Mouse (Mus musculus): Measurements from ENCODE around the gene Pitpnm3. TPM values are rescaled to one million over a fixed set of nuclear protein-coding genes. Genes with fewer than 3 reads are reported as not detected.
A peak's percentile ranks its signal among the peaks of the same experiment; 100 is the strongest.

Pitpnm3 gene
- total RNA-seq, 2 experiments from 2014 or later = 1.5 to 1.8 TPM

DNA sequence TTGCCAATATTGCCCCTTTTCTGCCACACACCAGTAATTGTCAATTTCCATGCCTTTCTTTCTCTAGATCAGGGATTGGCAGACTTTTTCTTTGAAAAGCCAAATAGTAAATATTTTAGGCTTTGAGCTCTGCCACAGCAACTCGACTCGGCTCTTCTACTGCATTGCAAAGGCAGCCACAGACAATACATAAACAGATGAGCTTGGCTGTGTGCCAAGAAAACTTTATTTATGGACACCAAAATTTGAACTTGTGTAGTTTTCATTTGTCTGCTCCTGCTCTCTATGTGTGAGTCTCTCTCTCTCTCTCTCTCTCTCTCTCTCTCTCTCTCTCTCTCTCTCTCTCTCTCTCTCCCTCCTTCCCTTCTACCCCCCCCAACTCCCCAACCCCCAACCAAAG lies 80.4 kb downstream of the Pitpnm3 start:
- no peak for DNase-seq
- intact Hi-C loops (cut with DNase I) = no loop called here

DNA sequence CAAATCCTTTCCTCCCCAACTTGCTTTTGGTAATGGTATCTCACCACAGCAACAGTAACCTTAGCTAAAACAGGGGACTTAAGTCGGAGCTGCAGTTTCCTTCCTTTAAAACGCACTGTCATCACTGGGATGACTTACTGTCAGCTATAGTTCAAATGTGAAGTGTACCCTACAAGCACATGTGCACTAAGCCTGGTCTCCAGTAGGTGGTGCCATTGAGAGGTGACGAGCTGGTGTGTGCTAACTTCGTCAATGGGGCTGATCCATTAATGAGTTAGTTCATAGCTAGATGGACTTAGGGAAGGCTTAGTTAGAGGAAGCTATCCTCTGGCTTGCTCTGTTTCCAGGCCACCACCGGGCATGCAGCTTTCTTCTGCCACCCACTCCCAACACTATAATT lies 82.9 kb downstream of the Pitpnm3 start:
- intact Hi-C loops (cut with DNase I) = loop anchor here (1.0 to 5.0 kb wide), 3 partner anchors 80 to 155 kb away; partner anchors contain the start of genes 4933427D14Rik, Gm43951 and Txndc17
- DNase-seq = peak; percentile 72 to 73

DNA sequence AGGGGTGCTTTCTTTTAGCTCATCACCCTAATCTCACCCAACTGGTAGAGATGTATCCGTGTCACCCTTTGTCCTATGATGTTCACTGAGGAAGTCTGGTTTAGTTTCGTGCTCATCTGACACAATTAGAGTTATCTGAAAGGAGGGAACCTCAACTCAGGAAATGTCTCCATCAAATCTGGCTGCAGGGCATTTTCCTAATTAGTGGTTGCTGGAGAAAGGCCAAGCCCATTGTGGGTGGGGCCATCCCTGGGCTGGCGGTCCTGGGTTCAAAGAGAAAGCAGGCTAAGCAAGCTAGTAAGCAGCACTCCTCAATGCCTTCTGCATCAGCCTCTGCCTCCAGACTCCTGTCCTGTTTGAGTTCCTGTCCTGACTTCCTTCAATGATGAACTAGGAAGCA lies 83.4 kb downstream of the Pitpnm3 start:
- DNase-seq = no peak
- intact Hi-C loops (cut with DNase I) = loop anchor here (1.0 to 5.0 kb wide), 3 partner anchors 80 to 155 kb away; partner anchors contain the start of genes 4933427D14Rik, Gm43951 and Txndc17

DNA sequence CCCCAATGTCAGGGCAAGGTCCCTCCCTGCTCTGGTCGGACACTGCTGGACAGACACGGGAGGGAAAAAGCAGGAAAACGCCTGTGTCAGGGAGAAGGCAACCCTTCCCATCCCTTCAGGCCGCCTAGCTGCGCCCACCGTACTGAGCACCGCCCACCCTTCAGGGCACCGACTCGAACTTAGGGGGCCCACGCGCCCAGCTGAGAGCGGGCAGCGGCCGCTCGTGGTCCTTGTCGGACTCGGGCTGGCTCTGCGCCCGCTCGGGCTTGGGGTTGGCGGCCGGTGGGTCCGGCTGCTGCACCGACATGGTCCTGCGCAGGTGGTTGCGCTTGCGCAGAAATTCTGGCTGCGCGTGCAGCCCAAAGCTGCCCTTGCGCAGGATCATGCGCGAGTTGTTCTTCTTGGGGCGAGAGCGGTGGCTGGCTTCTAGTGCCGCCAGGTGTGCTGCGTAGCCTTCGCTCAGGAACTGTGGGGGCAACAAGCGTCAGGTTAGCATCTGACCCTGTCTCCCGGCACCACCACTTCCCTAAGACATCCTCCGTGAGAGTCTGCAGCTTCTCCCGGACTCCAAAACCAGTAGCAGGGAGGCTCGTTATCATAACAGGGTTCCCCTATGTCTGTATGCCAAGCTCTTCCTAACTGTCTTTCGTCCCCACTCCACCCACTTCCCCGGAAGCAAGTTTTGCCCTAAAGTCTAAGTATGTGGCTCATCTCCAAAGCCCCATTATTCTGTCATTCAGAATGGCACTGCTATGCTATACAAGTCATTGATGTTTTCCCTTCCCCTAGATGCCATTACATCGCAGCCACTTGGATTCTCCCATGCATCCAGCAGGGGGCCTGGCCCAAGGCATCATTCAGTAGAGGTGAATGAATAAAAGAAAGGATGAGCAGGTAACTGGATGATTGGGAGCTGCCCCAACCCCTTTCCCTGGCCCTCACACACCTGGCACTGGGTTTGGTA lies 84.4 kb downstream of the Pitpnm3 start:
- intact Hi-C loops (cut with DNase I) = loop anchor here (5.0 kb wide), 2 partner anchors 81 to 156 kb away; partner anchors contain the start of genes 4933427D14Rik, Gm43951 and Txndc17
- DNase-seq = no peak

DNA sequence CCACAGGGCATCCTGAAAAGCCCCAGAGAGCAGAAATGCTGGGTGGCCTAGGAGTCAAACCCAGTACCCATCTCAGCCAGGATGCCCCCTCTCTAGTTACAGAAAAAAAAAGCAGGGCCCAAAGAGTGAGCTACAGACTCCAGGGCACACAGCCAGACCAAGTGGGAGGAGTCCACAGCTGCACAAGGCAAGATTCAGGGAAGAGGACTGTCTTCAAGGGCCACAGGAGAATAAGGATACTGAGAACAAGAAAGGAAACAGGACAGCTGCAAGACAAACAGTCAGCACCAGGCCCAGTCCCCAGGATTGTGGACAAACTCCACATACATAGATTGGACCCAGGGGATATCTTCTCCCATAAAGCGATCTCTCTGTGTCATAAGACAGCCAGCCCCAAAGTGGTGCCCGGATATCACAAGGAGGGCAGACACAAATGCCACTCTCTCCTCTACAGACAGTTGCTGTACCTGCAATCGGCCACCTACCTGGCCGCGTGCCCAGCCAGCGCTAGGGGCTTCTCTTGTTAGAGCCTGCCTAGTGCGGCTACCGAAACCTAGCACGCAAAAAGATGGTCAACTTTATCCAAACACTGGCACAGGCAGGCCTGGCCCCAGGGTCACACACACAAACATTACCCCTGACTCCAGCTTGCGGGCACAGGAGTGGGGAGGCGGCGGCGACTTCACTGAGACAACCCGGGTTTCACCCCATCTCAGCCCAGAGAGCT lies 85.2 kb downstream of the Pitpnm3 start:
- intact Hi-C loops (cut with DNase I) = loop anchor here (5.0 kb wide), 2 partner anchors 82 to 157 kb away; partner anchors contain the start of genes 4933427D14Rik, Gm43951 and Txndc17
- no peak for DNase-seq

DNA sequence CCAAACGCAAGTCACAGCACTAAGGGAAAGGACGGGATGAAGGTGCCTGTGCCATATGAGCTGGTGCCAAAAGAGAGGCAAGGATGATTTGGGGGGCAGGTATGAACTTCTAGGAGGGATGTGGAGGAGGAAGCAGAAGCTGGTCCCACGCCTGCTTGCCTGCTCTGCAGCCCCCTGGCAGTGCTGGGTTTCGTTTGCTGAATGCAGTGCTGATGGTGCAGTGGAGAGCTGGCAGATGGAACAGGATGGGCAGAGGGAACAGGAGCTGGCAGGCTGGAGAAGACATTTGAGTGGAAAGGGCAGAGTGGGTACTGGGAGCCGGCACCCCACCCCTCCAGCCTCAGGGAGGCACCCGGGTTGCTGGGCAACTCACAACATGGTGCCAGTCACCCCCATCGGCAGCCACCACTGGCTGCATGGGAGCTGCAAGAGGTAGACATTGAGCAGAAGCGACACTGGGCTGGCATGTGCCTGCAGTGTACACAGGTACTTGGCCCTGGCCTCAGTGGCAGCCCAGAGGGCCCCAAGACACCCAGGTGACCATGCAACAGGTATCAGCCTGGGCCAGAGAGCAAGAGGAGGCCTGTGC lies 86.3 kb downstream of the Pitpnm3 start:
- intact Hi-C loops (cut with DNase I) = no loop called here
- no peak for DNase-seq

DNA sequence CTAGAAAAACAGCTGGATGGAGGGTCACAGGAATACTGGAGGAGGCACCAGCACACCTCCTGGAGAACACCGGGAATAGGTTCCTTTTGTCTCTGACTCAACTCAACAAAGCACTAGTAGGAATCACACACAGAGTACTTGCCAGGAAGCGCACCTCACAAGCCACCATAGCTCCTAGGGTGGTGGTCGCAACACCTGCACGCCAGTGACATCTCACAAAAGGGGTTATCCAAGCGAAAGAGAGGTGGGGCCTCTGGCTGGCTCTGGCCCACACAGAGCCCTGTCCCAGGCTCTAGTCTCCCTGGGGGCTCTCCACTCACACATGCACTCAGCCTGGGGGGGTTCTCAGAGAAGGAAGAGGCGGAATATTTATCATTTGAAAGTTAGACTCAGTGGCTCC lies 86.8 kb downstream of the Pitpnm3 start:
- no peak for DNase-seq
- intact Hi-C loops (cut with DNase I) = no loop called here

DNA sequence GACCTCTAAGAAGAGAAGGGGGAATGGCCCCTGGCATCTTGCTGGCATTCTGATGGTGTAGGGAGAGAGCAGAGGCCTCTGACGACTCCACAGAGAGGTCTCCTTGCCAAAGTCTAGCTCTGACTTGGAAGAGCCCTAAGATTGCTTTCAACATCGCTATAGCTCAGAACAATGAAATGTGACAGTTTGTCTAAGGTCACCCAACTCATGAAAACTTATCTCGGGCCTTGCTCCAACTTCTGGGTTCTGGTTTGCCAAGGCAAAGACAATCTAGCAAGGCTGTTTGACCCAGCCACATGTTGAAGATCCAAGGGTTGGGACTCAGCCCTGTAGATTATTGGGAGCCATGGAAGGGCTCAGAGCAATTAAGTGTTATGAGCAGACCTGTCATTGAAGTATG lies 91.3 kb downstream of the Pitpnm3 start:
- intact Hi-C loops (cut with DNase I) = no loop called here
- DNase-seq = no peak

DNA sequence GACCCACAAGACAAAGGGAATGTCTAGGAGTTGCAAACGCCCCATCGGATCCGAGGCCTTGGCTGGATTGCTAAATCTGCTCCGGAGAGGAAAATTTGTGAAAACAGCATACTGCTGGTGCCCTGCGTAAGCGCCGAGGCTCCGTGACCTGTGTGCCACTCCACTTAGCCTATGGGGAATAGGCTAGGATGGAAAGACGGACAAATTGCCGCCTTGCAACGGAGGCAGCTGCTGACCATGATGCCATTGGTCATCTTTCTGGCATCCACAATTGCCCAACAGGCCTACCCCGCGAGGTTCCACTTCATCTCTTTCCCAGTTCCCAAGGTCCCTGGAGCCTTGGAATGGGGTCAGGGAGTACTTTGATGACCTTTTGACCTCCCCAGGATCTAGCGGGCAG lies 92.9 kb downstream of the Pitpnm3 start:
- DNase-seq = no peak
- intact Hi-C loops (cut with DNase I) = no loop called here

DNA sequence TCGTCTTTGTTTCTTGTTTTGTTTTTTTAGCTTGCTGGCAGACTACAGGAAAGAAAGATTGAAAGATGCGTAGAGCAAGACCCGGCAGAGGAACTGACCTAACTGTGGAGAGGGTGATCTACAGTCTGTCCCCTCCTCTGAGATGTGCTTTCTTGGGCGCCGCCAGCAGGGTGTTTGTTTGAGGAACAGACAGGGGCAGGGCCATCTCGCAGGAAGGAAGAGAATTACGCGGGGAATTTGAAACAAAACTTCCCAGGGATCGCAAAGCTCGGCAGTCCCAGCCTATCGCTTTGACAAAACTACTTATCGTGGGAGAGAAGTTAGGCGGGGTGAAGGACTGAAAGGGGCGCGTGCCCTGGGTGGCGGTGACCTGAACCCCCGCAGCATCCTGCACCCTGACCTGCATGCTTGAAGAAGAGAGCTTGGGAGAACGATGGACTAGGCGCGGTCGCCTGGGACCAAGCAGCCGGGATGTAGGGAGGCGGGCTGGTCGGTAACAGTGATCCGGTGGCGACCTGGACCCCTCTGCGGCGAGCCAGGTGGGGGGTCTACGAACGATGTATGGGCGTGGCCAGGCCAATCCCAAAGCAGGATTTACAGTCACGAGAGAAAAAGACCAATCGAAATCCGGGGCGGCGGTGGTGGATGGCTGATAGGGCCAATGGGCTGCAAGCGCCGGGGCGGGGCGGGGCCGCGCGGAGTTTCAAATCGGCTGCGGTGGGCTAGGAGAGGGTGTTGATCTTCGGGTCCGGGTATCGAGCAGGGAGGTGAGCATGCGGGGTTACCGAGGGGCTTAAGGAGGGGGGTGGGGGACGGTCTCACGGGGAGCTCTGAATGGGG lies 93.6 kb downstream of the Pitpnm3 start, which contains the start of gene Pimreg:
Gene Pimreg (plus strand): TSS at position 265 of the 840 bp plus-strand sequence.
- intact Hi-C loops (cut with DNase I) = no loop called here
- DNase-seq = peak; percentile 80 to 81

DNA sequence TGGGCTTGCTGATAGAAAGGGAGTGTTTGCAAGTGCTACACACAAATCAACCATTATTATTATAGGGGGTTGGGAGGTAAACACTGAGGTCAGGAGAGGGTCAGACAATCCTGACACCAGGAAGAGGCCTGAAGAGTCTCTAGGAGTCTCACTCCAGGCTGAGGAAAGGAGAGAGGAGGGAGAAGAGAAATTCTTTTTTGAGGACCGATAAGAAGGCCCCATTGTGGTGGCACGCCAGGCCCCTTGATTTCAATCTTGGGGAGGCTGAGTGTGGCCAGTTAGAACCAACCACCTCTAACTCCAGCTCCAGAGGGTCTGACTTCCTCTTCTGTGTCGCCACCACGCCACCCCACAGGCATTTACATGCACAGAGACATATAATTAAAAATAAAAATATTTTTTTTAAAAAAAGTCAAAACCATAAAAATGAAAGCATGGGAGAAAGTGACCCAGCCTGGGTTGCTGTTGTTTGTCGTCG lies 94.2 kb downstream of the Pitpnm3 start:
- intact Hi-C loops (cut with DNase I) = no loop called here

DNA sequence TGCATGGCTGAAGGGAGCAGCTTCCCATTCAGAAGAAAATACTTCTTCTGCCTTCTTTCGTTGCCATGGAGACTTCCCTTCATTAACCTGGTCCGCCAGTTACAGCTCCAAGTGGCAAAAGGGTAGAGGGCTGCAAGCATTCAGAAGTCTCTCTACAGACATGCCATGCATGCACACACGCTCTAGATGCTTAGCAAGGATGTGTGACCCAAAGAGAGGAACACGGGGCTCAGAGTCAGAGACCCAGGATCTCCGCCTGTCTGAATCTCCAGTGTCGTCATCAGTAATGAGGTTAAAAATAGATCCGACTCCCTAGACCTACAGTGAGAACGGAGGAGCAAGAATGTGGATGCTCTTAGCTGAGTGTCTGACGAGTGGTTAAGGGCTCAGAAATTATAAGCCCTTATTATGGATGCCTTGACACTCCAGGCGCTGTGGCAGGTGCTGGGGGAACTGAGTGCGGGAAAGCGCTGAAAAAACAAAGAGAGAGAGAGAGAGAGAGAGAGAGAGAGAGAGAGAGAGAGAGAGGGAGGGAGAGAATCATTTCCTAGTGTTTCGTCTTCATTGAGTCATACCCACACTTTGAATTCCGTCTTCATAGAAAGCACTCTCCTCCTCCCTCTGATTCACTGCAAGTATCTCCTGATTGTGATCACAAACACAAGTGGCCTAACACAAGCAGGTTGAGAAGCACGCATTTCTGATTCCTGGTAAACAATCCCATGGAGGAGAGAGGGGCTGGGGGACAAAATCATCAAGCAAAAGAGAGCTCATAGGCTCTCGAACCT lies 95.8 kb downstream of the Pitpnm3 start:
- intact Hi-C loops (cut with DNase I) = loop anchor here (5.0 kb wide), 1 partner anchor 702 kb away; no protein-coding TSS in a partner anchor
- no peak for DNase-seq

More for the DNA sequence above, 94.2 kb downstream of the Pitpnm3 start:
- DNase-seq = no peak

DNA sequence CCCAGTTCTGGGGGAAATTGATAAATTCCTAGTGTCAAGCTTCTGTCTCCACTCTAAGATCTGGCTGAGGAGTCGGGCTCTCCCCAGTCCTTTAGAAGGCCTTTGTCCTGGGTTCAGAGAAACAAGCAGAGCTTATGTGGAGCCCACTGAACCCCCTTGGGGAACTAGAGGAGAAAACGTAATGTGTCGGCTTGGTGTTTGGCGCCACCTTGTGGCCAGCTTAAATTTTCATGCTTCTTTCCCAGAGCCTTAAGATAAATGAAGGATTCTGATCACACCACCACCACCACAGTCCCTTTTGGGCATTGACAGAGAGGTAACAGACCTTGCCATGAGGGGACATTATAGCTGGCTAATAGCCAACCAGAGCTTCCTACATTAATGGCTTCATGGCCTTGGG lies 97.6 kb downstream of the Pitpnm3 start:
- DNase-seq = peak; percentile 74 to 82
- intact Hi-C loops (cut with DNase I) = loop anchor here (5.0 kb wide), 1 partner anchor 701 kb away; no protein-coding TSS in a partner anchor

DNA sequence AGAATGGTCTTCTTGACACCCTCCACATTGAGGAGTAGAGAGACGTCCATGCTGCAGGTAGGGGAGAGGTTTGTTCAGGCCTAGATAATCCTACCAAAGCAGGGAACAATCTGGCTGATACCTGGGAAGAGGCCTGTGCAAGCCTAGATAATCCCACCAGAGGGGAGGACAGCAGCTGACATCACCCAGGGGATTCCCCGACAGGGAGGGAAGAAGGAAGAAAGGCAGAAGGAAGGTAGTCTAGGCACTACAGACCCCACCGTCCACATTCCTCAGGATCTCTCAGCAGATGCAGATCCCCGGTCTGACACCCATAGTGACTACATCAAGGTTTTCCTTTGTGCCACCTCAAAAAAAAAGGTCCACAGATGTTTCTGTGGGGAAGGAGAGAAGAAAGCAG lies 98.2 kb downstream of the Pitpnm3 start, which contains the start of gene Aipl1:
Gene Aipl1 (minus strand): TSS at position 101 of the 400 bp plus-strand sequence.
- intact Hi-C loops (cut with DNase I) = loop anchor here (5.0 kb wide), 1 partner anchor 700 kb away; no protein-coding TSS in a partner anchor
- DNase-seq = no peak

DNA sequence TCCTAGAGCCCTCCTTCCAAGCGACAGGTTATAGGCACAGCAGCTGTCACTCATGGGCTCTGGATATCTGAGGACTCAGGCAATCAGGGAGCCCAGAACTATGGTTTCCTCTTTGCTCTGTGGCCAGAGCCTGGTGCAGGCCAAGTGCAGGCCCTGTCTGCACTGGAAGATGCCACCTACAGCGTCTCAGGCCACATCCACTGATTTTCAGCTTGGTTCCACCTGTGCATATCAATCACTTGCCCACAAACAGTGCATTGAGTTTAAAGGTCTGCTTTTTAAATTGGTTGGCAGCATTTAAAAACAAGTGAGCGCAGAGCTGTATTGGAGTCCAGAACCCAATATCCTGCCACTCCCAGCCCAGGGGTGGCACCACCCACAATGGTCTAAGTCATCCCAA lies 103.0 kb downstream of the Pitpnm3 start:
- no peak for DNase-seq
- intact Hi-C loops (cut with DNase I) = no loop called here

DNA sequence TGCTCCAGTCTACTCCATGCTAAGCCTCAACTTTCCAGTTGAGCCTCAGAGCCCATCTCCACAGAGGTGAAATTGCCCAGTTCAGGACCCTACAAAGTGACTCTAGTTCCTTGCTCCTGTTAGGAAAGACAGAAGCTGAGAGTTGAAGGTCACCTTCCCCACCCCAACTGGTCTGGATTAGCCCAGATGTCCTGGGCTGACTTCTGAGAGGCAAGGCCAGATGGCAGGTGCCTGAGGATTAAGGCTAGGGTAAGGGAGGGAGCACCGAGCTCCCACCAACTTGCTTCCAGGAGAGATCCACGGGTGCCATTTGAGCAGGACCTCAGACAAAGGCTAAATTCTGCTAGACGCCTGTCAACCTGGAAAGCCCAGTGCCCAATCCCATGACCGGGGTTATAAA lies 103.5 kb downstream of the Pitpnm3 start:
- intact Hi-C loops (cut with DNase I) = no loop called here
- no peak for DNase-seq

DNA sequence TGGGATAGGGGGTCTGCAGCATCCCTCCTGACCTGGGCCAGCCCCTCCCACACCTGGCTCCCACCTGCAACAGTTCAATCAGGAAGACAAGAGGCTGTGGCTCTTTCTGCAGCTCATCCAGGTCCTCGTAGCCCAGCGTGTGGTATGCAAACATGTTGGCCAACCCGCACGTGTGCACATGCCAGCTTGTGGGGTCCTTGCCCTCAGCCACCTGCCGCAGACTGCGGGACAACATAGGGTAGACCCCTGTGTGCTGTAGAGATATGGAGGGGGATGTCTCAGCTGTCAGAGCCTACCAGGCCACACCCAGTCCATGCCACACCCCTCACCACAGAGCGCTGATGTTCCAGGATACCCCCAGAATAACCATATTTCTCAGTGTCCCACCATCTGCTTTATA lies 104.2 kb downstream of the Pitpnm3 start:
- DNase-seq = no peak
- intact Hi-C loops (cut with DNase I) = no loop called here

DNA sequence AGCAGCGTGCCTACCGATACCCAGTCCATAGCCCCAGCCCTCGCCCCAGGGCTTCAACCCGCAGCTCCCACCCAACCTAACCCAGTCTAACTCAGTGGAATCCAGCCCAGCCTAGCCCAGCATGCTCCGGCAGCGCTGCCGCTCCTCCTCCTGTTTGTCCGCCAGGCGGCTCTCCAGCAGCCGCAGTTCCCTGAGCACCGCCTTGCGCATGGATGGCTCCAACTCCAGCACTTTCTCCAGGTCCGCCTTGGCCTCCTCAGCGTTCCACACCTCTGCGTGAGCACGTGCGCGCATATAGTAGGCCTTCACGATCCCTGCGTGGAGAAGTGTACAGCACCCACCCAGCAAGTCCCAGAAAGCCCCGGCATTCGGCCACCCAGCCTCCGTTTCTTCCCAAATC lies 106.4 kb downstream of the Pitpnm3 start:
- no peak for DNase-seq
- intact Hi-C loops (cut with DNase I) = loop anchor here (10.0 kb wide), 1 partner anchor 464 kb away; no protein-coding TSS in a partner anchor
